Mouse (Mus musculus) gastrocnemius, postnatal 25 days (tissue): ENCODE measurements around the gene Rnaseh2a. TPM values are rescaled to one million over a fixed set of nuclear protein-coding genes. Genes with fewer than 3 reads are reported as not detected.

ENCODE experiments used
- DNase-seq: peaks from one replicate; pipeline ENCODE4 v3.0.0; 2022
- total RNA-seq, 2 experiments: library from RNA; stranded (reverse); gene quantifications; 1 replicate in 1 of 2; 2 replicates in 1 of 2; pipeline ENCODE4 v1.2.3; 2021

Gene Rnaseh2a
- total RNA-seq, 2 experiments from 2014 or later, result 22.2 to 24.7 TPM

- DNase-seq, result peak; percentile 26
Measured at GRCm38 (mm10) chr8:84984294-84985048, 14.9 kb upstream of the Rnaseh2a start.

- DNase-seq, result no peak
Measured at GRCm38 (mm10) chr8:84982499-84983011, 13.0 kb upstream of the Rnaseh2a start.

- DNase-seq, result no peak
Measured at GRCm38 (mm10) chr8:84981644-84982498, 12.3 kb upstream of the Rnaseh2a start.

- DNase-seq, result peak; percentile 57
Measured at GRCm38 (mm10) chr8:84980622-84981358, 11.2 kb upstream of the Rnaseh2a start.

GRCm38 (mm10) chr8:84979599-84980421 is 10.2 kb upstream of the Rnaseh2a start:
- DNase-seq, result peak; percentile 93

- DNase-seq, result peak; percentile 98
Measured at GRCm38 (mm10) chr8:84978248-84978940, 8.8 kb upstream of the Rnaseh2a start, which contains the start of gene Junb. Gene Junb, minus strand, starts transcription at chr8:84978718.

GRCm38 (mm10) chr8:84977435-84978247 is 8.1 kb upstream of the Rnaseh2a start:
- DNase-seq, result peak; percentile 63

- DNase-seq, result no peak
Measured at GRCm38 (mm10) chr8:84976763-84977434, 7.3 kb upstream of the Rnaseh2a start.

- peak; percentile 94 for DNase-seq
Measured at GRCm38 (mm10) chr8:84976031-84976762, 6.6 kb upstream of the Rnaseh2a start.

GRCm38 (mm10) chr8:84975434-84975833 is 5.9 kb upstream of the Rnaseh2a start:
- DNase-seq, result peak; percentile 48

GRCm38 (mm10) chr8:84974543-84975142 is 5.1 kb upstream of the Rnaseh2a start:
- no peak for DNase-seq

- DNase-seq, result peak; percentile 48
Measured at GRCm38 (mm10) chr8:84973803-84974542, 4.4 kb upstream of the Rnaseh2a start.

GRCm38 (mm10) chr8:84973079-84973478 is 3.5 kb upstream of the Rnaseh2a start:
- DNase-seq, result no peak

- no peak for DNase-seq
Measured at GRCm38 (mm10) chr8:84970913-84971312, 1.3 kb upstream of the Rnaseh2a start.

GRCm38 (mm10) chr8:84970135-84970790 is 696 bp upstream of the Rnaseh2a start:
- no peak for DNase-seq

- DNase-seq, result no peak
Measured at GRCm38 (mm10) chr8:84968650-84969049, 917 bp downstream of the Rnaseh2a start.
